Mouse (Mus musculus): ENCODE measurements around the gene Nr1h4. TPM values are rescaled to one million over a fixed set of nuclear protein-coding genes. Genes with fewer than 3 reads are reported as not detected.

The Nr1h4 gene
- polyA plus RNA-seq (2014; fragmentation: Illumina TruSeq; extraction: RNeasy Lipid Tissue Mini Kit (QIAGEN cat#74804); ENCODE audit: low read depth, low replicate concordance): 47.9 TPM

DNA sequence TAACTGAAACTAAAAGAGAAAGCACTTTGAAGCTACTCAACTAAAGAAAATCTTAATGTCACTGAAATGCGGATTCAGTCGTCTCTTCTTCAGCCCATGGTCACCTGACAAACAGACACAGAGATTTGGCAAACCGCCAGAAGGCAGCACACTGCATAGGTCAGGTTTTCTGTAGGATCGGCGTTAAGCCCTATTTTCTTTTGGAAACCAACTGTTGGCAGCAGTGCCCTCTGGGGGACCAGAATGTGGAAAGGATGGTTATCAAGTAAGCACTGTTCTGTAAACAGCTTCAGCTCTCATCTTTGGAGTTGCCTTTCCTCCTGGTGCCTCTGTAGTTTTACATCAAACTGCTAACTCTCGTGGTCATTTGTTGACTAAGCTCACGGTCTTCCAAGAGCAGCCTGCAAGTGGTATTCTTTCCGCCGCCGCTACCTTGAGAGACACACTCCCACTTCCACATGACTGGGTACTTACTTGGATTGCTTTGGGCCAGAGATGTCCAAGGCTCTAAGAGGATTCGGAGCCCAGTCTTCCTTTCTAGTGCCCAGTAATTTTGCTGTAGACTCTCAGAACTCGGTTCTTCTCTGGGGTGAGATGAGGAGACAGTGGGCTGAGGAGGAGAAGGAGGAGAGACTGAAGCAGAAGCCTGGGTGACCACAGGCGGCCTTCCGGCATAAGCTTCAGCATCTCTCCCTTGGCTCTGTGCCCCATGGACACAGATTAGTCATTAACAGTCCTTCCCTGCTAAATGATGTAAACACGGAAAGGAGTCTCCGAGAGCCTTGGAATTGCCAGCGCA is at the start of gene Nr1h4:
Nr1h4 (minus strand) TSS at position 657 of the 799 bp plus-strand sequence.

DNA sequence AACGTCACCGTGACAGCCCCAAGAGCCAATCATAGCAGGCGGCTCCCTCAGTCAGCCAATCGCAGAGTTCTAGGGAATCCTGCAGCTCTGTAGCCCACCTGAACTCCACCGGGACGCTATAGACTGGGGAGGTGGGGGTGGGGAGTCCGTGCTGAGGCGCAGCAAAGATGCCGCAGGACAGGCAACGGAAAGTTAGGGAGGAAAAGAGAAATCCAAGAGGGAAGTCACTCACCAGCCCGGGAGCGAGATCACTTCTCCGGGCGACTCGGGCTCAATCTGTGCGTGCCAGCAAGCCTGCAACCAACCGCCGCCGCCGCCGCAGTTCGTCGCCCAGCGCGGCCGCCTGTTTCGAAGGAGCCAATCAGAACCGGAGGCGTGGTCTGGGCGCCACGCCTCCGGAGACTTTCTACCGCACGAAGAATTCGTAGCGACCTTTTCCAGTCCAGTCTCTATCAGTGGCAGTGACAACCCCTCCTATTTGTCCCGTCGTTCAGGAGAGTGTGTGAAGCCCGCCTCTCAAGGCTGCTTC is 89.7 kb downstream of the Nr1h4 start, which contains the start of gene Gas2l3:
Gas2l3 (minus strand) TSS at position 345 of the 529 bp plus-strand sequence.

Other genes with a start within 250 kb of the Nr1h4 start
- gene Ano4, start 188.8 kb downstream of the Nr1h4 start, polyA plus RNA-seq (2014; fragmentation: Illumina TruSeq; extraction: RNeasy Lipid Tissue Mini Kit (QIAGEN cat#74804); ENCODE audit: low read depth, low replicate concordance): 0.64 TPM
- gene Gas2l3, start 89.6 kb downstream of the Nr1h4 start, polyA plus RNA-seq (2014; fragmentation: Illumina TruSeq; extraction: RNeasy Lipid Tissue Mini Kit (QIAGEN cat#74804); ENCODE audit: low read depth, low replicate concordance): 3.0 TPM
- 0.17 TPM for gene Slc17a8, start 87.7 kb upstream of the Nr1h4 start, polyA plus RNA-seq (2014; fragmentation: Illumina TruSeq; extraction: RNeasy Lipid Tissue Mini Kit (QIAGEN cat#74804); ENCODE audit: low read depth, low replicate concordance)
- gene Scyl2, start 152.7 kb upstream of the Nr1h4 start, polyA plus RNA-seq (2014; fragmentation: Illumina TruSeq; extraction: RNeasy Lipid Tissue Mini Kit (QIAGEN cat#74804); ENCODE audit: low read depth, low replicate concordance): 162 TPM
- gene Actr6, start 198.7 kb upstream of the Nr1h4 start, polyA plus RNA-seq (2014; fragmentation: Illumina TruSeq; extraction: RNeasy Lipid Tissue Mini Kit (QIAGEN cat#74804); ENCODE audit: low read depth, low replicate concordance): 71.1 TPM
- 142 TPM for gene Uhrf1bp1l, start 211.4 kb upstream of the Nr1h4 start, polyA plus RNA-seq (2014; fragmentation: Illumina TruSeq; extraction: RNeasy Lipid Tissue Mini Kit (QIAGEN cat#74804); ENCODE audit: low read depth, low replicate concordance)